Mouse (Mus musculus) thymus, adult 2 months (tissue): ENCODE measurements at regions not wholly inside any gene's neighbourhood (a gene's known extent, or its start where the extent isn't known, plus 50 kb on each side); places are given as distances from the start of the nearest gene placed in this dataset.

Source experiments
- DNase-seq: peaks from one replicate; pipeline ENCODE4 v3.0.0; 2021
- H3K27ac ChIP-seq: fragments of 200-500 bp; 2 replicates; pipeline ENCODE4 v1.5.1; 2012; ENCODE audit warnings: low read length, control low read depth; ENCODE audit not compliant: control insufficient read depth, insufficient read depth
- H3K27me3 ChIP-seq: fragments of 200-500 bp; 2 replicates; pipeline ENCODE4 v1.6.1; 2012; ENCODE audit warnings: mild to moderate bottlenecking, low read length, moderate library complexity, mixed read lengths; ENCODE audit not compliant: control insufficient read depth, insufficient read depth
- H3K36me3 ChIP-seq: fragments of 200-500 bp; 2 replicates; pipeline ENCODE4 v1.6.1; 2012; ENCODE audit warnings: mild to moderate bottlenecking, low read length, moderate library complexity; ENCODE audit not compliant: control insufficient read depth, insufficient read depth
- H3K4me1 ChIP-seq: fragments of 200-500 bp; replicated peaks from 2 replicates; pipeline ENCODE4 v1.6.1; 2012; ENCODE audit warnings: low read length; ENCODE audit not compliant: control insufficient read depth, insufficient read depth
- H3K4me3 ChIP-seq: fragments of 200-500 bp; 2 replicates; pipeline ENCODE4 v1.5.1; 2012; ENCODE audit warnings: mild to moderate bottlenecking, low read length, control low read depth, moderate library complexity; ENCODE audit not compliant: control insufficient read depth, insufficient read depth
- CTCF ChIP-seq: fragments of 200-500 bp; IDR thresholded peaks from 2 replicates; pipeline ENCODE4 v1.5.1; 2012; ENCODE audit warnings: mild to moderate bottlenecking, control low read depth, low read length, moderate library complexity, borderline replicate concordance; ENCODE audit not compliant: control insufficient read depth, poor library complexity, insufficient read depth; ENCODE audit errors: extremely low read depth
- POLR2A ChIP-seq: fragments of 200-500 bp; IDR thresholded peaks from 2 replicates; pipeline ENCODE4 v1.6.1; 2012; ENCODE audit warnings: mild to moderate bottlenecking, low read length, control low read depth, moderate library complexity; ENCODE audit not compliant: control insufficient read depth, poor library complexity, insufficient read depth; ENCODE audit errors: extremely low read depth
- WGBS: fragments of 180-500 bp; shearing (Covaris S2); methylation state at CpG from one replicate; pipeline ENCODE4 v1.1.7; 2018; 5-methylcytosine and 5-hydroxymethylcytosine counted together

DNA sequence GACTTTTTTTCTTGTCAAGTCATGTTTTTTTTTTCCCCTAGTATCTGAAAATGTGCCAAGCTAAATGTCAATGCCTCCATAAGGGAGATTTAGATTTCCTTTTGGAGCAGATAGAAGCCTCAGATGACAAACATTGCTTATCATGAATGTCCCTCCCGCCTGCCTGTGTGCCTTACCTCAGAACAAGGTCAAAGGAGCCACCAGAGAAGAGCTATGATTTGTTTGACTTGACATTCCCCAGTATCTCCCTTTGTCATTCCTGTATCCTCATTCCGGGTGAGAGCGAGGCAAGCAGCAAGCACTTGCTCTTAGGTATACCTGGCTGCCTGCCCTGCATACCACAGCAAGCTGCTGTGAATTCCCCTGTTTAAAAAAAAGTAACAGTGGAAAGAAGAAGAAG, 246.9 kb upstream of the Usp25 start:
- H3K27me3 ChIP-seq, result no peaks in the 10 kb centered on the region
- H3K36me3 ChIP-seq, result no peaks in the 10 kb centered on the region
- TF ChIP-seq CTCF (no peak), POLR2A (no peak)
- no peak overlapping the region for H3K27ac ChIP-seq
- no peak for DNase-seq
- WGBS, result 97% methylated on average over 3 of the region's 3 CpGs
- H3K4me3 ChIP-seq, result no peak overlapping the region
- H3K4me1 ChIP-seq, result peaks cover 10% of the 10 kb centered on the region

DNA sequence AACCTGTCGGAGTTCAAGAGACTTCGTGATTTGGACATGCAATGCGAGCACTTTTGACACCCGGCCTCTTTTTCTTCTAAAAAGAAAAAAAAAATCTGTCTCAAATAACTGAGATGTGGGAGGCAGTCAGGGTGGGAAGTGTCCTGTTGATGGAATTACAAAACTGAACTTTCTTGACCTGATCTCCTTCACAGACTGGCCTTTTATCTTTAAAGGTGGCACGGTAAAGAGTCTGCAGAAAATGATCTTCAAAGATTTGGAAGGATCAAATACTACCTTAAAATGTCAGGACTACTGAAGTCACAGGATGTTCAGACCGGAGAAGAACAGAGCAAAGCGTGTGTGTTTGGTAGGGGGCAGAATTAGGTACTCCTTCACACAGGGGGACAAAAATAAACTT, 248.0 kb upstream of the Usp25 start:
- TF ChIP-seq POLR2A (no peak), CTCF (no peak)
- 46% methylated on average over 7 of the region's 7 CpGs for WGBS
- Histone ChIP-seq H3K36me3 (no peaks in the 10 kb centered on the region), H3K4me3 (no peak overlapping the region), H3K27ac (no peak overlapping the region), H3K27me3 (no peaks in the 10 kb centered on the region), H3K4me1 (peaks cover 10% of the 10 kb centered on the region)
- DNase-seq, result no peak

DNA sequence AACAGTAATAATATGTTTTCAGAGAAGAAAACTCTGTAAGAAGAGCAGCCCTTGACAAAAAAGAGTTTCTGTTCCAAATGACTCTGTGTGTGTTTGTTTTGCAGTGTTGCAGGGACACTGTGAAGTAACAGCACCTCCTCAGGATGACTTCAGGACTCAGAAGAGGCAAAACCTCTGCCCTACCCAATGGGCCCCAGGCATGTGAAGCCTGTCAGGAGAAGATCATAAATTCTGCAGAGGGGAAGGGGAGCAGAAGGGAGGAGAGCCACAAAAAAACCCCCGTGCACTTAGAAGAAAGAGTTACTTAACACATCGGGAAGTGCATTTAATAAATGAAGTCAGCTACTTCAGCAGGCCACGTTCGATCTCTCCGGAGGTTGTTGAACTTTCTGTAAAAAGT, 248.5 kb upstream of the Usp25 start:
- Histone ChIP-seq H3K27me3 (no peaks in the 10 kb centered on the region), H3K36me3 (no peaks in the 10 kb centered on the region), H3K27ac (no peak overlapping the region), H3K4me1 (peaks cover 10% of the 10 kb centered on the region), H3K4me3 (no peak overlapping the region)
- DNase-seq, result peak; percentile 5
- TF ChIP-seq POLR2A (no peak), CTCF (no peak)
- WGBS, result 65% methylated on average over 5 of the region's 5 CpGs

DNA sequence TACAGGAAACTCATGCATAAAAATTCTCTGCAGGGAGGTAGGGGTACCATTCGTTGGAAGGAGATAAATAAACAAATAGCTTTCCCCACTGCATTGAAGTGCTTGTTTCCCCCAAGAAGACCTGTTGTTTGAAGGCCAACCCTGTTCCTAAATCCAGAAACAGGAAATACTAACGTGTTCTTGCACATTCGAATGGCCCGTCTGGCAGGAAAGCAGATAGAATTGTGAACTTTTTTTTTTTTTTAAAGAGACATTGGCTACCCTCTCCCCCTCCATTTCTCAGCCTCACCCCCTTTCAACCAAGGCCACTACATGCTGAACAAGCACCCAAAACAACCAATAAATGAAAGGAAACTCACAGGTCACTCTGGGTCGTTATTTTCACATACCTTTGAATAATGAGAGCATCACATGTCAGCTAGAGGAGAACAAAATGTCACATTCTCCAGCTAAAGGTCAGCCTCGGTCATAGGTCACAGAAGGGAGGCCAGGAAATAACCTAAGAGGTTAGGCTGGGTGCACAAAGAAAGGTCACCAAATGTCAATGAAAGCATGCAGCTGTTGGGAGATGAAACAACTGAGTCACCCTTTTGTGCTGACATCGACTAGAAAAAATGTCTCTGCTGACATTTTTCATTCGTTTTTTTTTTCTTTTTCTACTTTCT, 250.8 kb upstream of the Usp25 start:
- 25% methylated on average over 8 of the region's 8 CpGs for WGBS

DNA sequence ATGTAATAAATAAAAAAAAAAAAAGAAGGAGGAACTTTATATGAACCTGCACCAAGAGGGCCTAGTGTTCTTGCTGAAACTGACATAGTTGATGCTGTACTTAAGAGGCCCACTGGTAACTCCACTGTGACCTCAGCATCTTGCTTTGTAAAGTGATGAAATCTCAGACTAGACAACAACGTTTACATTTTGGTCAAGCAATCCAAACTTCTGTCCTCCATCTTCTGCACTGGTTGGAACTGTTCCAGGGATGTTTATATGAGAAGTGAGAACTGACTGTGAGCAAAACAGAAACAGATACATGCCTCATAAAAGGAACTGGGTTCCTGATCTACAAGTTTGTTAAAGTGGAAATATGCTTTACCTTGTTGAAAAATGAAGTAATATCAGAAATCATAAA, 251.7 kb upstream of the Usp25 start:
- H3K36me3 ChIP-seq, result no peaks in the 10 kb centered on the region
- DNase-seq, result no peak
- H3K4me3 ChIP-seq, result no peak overlapping the region
- H3K4me1 ChIP-seq, result peaks cover 10% of the 10 kb centered on the region
- WGBS, result 90% methylated on average over 1 of the region's 1 CpGs
- TF ChIP-seq POLR2A (no peak), CTCF (no peak)
- H3K27ac ChIP-seq, result no peak overlapping the region
- H3K27me3 ChIP-seq, result no peaks in the 10 kb centered on the region

More for the DNA sequence above, 250.8 kb upstream of the Usp25 start:
- TF ChIP-seq CTCF (no peak), POLR2A (no peak)
- H3K4me3 ChIP-seq, result no peak overlapping the region
- H3K27me3 ChIP-seq, result no peaks in the 10 kb centered on the region
- no peaks in the 10 kb centered on the region for H3K36me3 ChIP-seq
- peaks cover 10% of the 10 kb centered on the region for H3K4me1 ChIP-seq
- no peak overlapping the region for H3K27ac ChIP-seq
- peak; percentile 7 for DNase-seq

DNA sequence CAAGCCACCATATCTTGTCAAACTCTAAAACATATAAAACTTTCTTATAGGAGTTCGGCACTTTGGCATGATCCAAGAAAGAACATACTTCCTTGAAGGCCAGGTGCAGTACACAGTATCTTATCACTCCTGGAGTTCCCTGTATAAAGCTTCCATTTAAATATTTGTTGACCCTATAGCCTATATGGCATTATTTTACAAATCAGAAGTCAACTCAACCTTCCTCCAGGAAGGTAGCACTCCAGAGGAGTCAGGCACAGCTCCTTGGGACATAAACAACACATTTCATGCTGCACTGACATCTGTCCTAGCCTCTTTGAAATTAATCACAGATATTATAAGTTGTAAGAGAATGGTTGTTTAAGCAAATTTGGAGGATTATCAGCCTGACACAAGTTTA, 252.5 kb upstream of the Usp25 start:
- Histone ChIP-seq H3K4me3 (no peak overlapping the region), H3K36me3 (no peaks in the 10 kb centered on the region), H3K27ac (no peak overlapping the region), H3K27me3 (no peaks in the 10 kb centered on the region), H3K4me1 (peaks cover 7% of the 10 kb centered on the region)
- no peak for TF ChIP-seq POLR2A
- no peak for TF ChIP-seq CTCF
- no peak for DNase-seq
- 97% methylated on average over 1 of the region's 1 CpGs for WGBS

DNA sequence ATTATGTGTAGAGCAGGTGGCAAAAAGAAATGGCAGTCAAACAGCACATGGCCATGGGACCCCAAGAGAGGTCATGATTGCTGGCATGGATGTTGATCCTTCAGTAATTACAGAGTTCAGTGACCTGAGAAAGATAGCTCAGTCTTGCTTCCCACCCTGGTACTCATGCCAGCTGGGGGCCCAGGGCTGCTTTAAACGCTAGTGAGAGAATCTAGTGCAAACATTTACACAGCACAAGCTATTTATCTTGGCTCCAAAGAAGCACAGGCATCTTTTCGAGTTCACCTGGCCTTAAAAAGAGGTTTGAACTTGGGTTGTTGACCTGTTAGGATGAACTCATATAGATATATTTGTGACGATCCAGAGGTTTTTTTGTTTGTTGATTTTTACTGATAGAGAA, 258.6 kb upstream of the Usp25 start:
- Histone ChIP-seq H3K27ac (no peak overlapping the region), H3K36me3 (no peaks in the 10 kb centered on the region), H3K27me3 (no peaks in the 10 kb centered on the region), H3K4me3 (no peak overlapping the region), H3K4me1 (no peaks in the 10 kb centered on the region)
- 92% methylated on average over 3 of the region's 3 CpGs for WGBS
- no peak for TF ChIP-seq POLR2A
- TF ChIP-seq CTCF, result no peak
- DNase-seq, result no peak
